ENCODE assay signal across 15 mouse cellular contexts in the genomic region with DNA sequence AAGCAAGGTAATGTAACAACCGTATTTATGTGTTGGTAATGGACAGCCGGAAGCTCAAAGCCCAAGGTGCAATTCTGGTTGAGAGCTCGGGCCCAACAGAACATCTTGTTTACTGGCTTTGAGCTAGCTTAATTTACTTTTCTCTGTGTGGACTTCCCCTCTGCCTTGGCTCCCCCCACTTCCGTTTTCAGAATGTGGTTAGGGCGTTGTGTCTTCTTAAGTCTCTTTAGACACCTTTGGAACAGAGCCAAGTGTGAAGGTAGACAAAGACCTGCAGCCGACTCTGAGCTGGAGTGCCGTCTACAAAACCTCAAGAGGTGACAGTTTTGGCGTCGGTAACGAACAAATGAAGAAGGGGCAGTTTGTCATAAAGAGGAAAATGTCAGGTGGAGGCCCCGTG. TPM values are rescaled to one million over a fixed set of nuclear protein-coding genes. Genes with fewer than 3 reads are reported as not detected.
DNase-seq lines count a peak whose midpoint lies in the region; ATAC-seq and TF ChIP-seq lines count a peak whose summit lies in the region.
"Had no signal": no experiment of that assay in that cellular context is flagged by ENCODE, and none has a peak within 500 bp of the region (broad histone marks: within the 10 kb centered on the region; RNA-seq: fewer than 3 reads in every experiment).

No protein-coding gene starts in this region.

- H3K27me3 ChIP-seq in lung, embryonic 14.5 days (ENCODE audit: insufficient read depth, low read length): no peaks in the 10 kb centered on the region
- H3K27me3 ChIP-seq: embryonic facial prominence, embryonic 12.5 days; heart, embryonic 15.5 days; midbrain, embryonic 12.5 days had no signal

- no peak overlapping the region for H3K4me3 ChIP-seq in lung, embryonic 14.5 days (ENCODE audit: low read depth, low read length)
- H3K4me3 ChIP-seq: embryonic facial prominence, embryonic 12.5 days; heart, embryonic 15.5 days; limb, embryonic 10.5 days; midbrain, embryonic 12.5 days had no signal

- peak; percentile 24 for DNase-seq in lung, embryonic 14.5 days
- DNase-seq in lung, postnatal 14 days: no peak
- DNase-seq in thymus, postnatal 4 days: peak; percentile 75
- DNase-seq in gastrocnemius, postnatal 25 days: no peak
- no peak for DNase-seq in layer of hippocampus, adult 8-10 months (ENCODE audit: low spot score in 2 of 2)
- DNase-seq in frontal cortex, adult 2 months (ENCODE audit: extremely low spot score in 1 of 2, low spot score in 1 of 2): no peak
- DNase-seq: adrenal gland, postnatal 25 days had no signal

- no peak overlapping the region for H3K4me2 ChIP-seq in lung, embryonic 14.5 days
- H3K4me2 ChIP-seq: embryonic facial prominence, embryonic 12.5 days; heart, embryonic 15.5 days; midbrain, embryonic 12.5 days had no signal

- H3K36me3 ChIP-seq in lung, embryonic 14.5 days (ENCODE audit: insufficient read depth): peaks cover 69% of the 10 kb centered on the region
- H3K36me3 ChIP-seq: G1E; heart, embryonic 15.5 days had no signal

- H3K9ac ChIP-seq in lung, embryonic 14.5 days: no peak overlapping the region
- H3K9ac ChIP-seq: embryonic facial prominence, embryonic 12.5 days; heart, embryonic 15.5 days; midbrain, embryonic 12.5 days had no signal

- ATAC-seq in lung, embryonic 14.5 days (ENCODE audit: insufficient read depth): no peak
- ATAC-seq in hematopoietic stem cell, adult 5-6 weeks (replicated peaks in 1 of 2; ENCODE audit: insufficient read depth in 1 of 2, low FRiP score in 2 of 2, low TSS enrichment in 1 of 2, low read depth in 1 of 2, poor library complexity in 2 of 2, severe bottlenecking in 2 of 2): peak; percentile 37 to 51; a peak in 3 of 4 replicates
- ATAC-seq in neutrophil, adult 5-6 weeks (ENCODE audit: extremely low read depth, insufficient number of reproducible peaks, low FRiP score, poor library complexity, severe bottlenecking): peak; percentile 75

- no peaks in the 10 kb centered on the region for H3K9me3 ChIP-seq in lung, embryonic 14.5 days (ENCODE audit: low read depth, low read length)
- H3K9me3 ChIP-seq: embryonic facial prominence, embryonic 12.5 days; heart, embryonic 15.5 days; limb, embryonic 10.5 days; midbrain, embryonic 12.5 days had no signal

- H3K27ac ChIP-seq in lung, embryonic 14.5 days (ENCODE audit: low read depth): no peak overlapping the region
- H3K27ac ChIP-seq: embryonic facial prominence, embryonic 12.5 days; heart, embryonic 15.5 days; kidney, postnatal 0 days; limb, embryonic 10.5 days; midbrain, embryonic 12.5 days had no signal

- TF ChIP-seq CTCF in lung, embryonic 14.5 days (IDR thresholded peaks at IDR 0.05; ENCODE audit: low read depth): no peak

- 60% methylated on average over 11 of the region's 11 CpGs for WGBS in lung, embryonic 14.5 days

- no peaks in the 10 kb centered on the region for H3K4me1 ChIP-seq in lung, embryonic 14.5 days (ENCODE audit: insufficient read depth)

RNA-seq across cellular contexts. Expression of gene Akna, which starts 17.4 kb away (rescaled TPM):
- polyA plus RNA-seq in lung, embryonic 14.5 days (2014; fragmentation: Nextera tagmentation; extraction: Ambion mirVana): 11.2 and 12.6 TPM in 2 replicates
- 19.1 and 22.1 TPM in 2 replicates for total RNA-seq in hematopoietic stem cell, adult 5-6 weeks (2017)
- 186 and 189 TPM in 2 replicates for total RNA-seq in neutrophil, adult 5-6 weeks (2017)
- total RNA-seq in gastrocnemius, postnatal 25 days (2021): 1 to 10 TPM; 1.1 to 1.4 TPM
- total RNA-seq in layer of hippocampus, adult 8-10 months (2022): 1 to 10 TPM; 3.0 to 7.6 (median 5.2) TPM
- polyA plus RNA-seq in frontal cortex, adult 2 months (2012; rRNA removed): 2.7 and 3.1 TPM in 2 replicates

RNA-seq across cellular contexts. Expression of gene Orm2, which starts 23.5 kb away (rescaled TPM):
- polyA plus RNA-seq in lung, embryonic 14.5 days (2014; fragmentation: Nextera tagmentation; extraction: Ambion mirVana): not detected in 2 replicates
- not detected in 2 replicates for total RNA-seq in hematopoietic stem cell, adult 5-6 weeks (2017)
- total RNA-seq in neutrophil, adult 5-6 weeks (2017): not detected in 2 replicates
- total RNA-seq in gastrocnemius, postnatal 25 days (2021): 1 to 10 TPM in 1 of 2 experiments, not detected in 1; 1.8 TPM
- total RNA-seq in layer of hippocampus, adult 8-10 months (2022): not detected
- polyA plus RNA-seq in frontal cortex, adult 2 months (2012; rRNA removed): 0.15 TPM in 1 of 2 replicates, not detected in the other
- total RNA-seq: G1E had no signal
- polyA plus RNA-seq: embryonic facial prominence, embryonic 12.5 days; G1E; heart, embryonic 15.5 days; kidney, postnatal 0 days; limb, embryonic 10.5 days; midbrain, embryonic 12.5 days had no signal

RNA-seq across cellular contexts. Expression of gene Orm3, which starts 29.8 kb away (rescaled TPM):
- polyA plus RNA-seq in lung, embryonic 14.5 days (2014; fragmentation: Nextera tagmentation; extraction: Ambion mirVana): not detected in 2 replicates
- not detected in 2 replicates for total RNA-seq in hematopoietic stem cell, adult 5-6 weeks (2017)
- 0.86 TPM in 1 of 2 replicates, not detected in the other for total RNA-seq in neutrophil, adult 5-6 weeks (2017)
- total RNA-seq in gastrocnemius, postnatal 25 days (2021): under 1 TPM in 1 of 2 experiments, not detected in 1; 0.38 TPM
- total RNA-seq in layer of hippocampus, adult 8-10 months (2022): not detected
- not detected in 2 replicates for polyA plus RNA-seq in frontal cortex, adult 2 months (2012; rRNA removed)
- total RNA-seq: G1E had no signal
- polyA plus RNA-seq: embryonic facial prominence, embryonic 12.5 days; G1E; heart, embryonic 15.5 days; kidney, postnatal 0 days; limb, embryonic 10.5 days; midbrain, embryonic 12.5 days had no signal

RNA-seq across cellular contexts. Expression of gene Orm1, which starts 41.4 kb away (rescaled TPM):
- polyA plus RNA-seq in lung, embryonic 14.5 days (2014; fragmentation: Nextera tagmentation; extraction: Ambion mirVana): not detected in 2 replicates
- total RNA-seq in hematopoietic stem cell, adult 5-6 weeks (2017): 0.84 and 11.3 TPM in 2 replicates
- total RNA-seq in neutrophil, adult 5-6 weeks (2017): not detected in 2 replicates
- 10 to 100 TPM in 1 of 2 experiments, under 1 TPM in 1; 0.38 to 13.6 TPM for total RNA-seq in gastrocnemius, postnatal 25 days (2021)
- not detected for total RNA-seq in layer of hippocampus, adult 8-10 months (2022)
- 0.12 TPM in 1 of 2 replicates, not detected in the other for polyA plus RNA-seq in frontal cortex, adult 2 months (2012; rRNA removed)
- total RNA-seq: G1E had no signal
- polyA plus RNA-seq: embryonic facial prominence, embryonic 12.5 days; G1E; heart, embryonic 15.5 days; kidney, postnatal 0 days; limb, embryonic 10.5 days; midbrain, embryonic 12.5 days had no signal

Comparison
In these comparisons a context has a peak if more than half of its experiments do, and no peak if none do; other contexts are left out.
1. DNase-seq: peak in lung, embryonic 14.5 days (single experiment) and thymus, postnatal 4 days (single experiment); none in lung, postnatal 14 days (single experiment), gastrocnemius, postnatal 25 days (single experiment), layer of hippocampus, adult 8-10 months (0 of 2) and frontal cortex, adult 2 months (0 of 2).